Mouse (Mus musculus): ENCODE results near the gene Hivep3.

Gene Hivep3

DNA sequence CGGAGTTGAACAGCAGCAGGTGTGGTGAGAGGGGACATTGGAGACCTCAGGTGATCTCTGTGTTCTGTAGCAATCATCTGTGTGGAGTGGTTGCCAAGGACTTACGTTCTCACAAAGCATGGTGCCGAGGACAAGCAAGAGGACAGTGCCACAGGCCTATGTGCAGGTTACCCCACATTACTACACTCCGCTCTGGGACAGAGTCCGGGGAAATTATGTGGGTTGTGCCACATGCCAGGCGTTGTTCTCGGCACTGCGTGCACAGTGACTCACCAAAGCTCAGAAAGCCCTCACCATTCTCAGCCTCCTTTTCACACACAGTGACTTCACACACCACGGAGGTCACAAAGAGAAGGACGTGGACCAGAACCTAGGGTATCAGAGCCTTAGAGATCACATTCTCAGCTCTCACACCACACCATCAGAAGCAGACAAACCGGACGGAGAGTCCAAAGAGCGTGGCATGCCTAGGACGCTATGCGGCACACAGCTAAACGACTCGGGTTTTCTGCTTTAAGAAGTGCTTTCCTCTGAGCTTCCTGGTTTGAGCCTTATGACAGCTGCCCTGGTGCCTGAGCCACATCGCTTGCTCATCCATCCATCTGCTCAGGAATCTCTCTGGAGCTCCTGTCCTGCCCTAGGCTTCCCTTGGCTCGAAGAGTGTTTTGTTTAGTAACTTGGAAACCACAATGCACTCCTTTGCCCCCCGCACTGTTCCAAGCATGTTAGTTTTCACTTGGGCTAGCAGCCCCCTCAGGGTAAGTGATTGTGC lies 330.0 kb downstream of the Hivep3 start:
- DNase-seq: no peak

- no peak for DNase-seq
Measured at GRCm38 (mm10) chr4:120064696-120065095, 331.1 kb downstream of the Hivep3 start, which contains the start of gene AL607142.1. Gene AL607142.1 (plus strand): TSS chr4:120064996.

- no peak for DNase-seq
Measured at GRCm38 (mm10) chr4:120066841-120067591, 333.4 kb downstream of the Hivep3 start.

DNA sequence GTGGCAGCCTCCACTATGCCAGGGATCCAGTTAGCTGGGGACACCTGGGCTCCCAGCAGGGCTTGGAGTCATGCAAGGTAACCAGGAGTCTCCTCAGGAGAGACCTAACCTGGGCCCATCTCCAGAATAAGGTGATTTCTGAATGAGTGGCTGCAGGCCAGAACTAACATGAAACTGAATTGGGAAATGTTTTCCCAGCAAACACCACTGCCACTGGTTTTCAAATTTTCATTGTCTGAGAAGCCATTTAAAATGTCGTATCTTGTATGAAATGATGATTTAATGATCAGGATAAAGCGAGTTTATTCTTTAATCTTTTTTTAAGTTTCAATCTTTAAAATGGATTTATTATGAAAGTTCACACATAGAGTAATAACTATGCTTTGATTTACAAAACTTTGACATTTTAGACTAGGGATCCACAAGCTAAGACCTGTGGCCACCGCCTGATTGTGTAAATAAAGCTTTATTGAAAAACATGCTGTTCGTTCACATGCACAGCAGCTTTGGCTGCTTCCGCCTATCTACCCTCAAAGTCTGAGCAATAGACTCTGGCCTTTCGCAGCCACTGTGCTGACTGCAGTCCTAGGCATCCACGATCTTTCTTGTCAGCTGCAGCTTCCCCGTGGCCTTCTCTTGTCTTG lies 334.1 kb downstream of the Hivep3 start:
- no peak for DNase-seq

- no peak for DNase-seq
Measured at GRCm38 (mm10) chr4:120068883-120069581, 335.4 kb downstream of the Hivep3 start.

DNA sequence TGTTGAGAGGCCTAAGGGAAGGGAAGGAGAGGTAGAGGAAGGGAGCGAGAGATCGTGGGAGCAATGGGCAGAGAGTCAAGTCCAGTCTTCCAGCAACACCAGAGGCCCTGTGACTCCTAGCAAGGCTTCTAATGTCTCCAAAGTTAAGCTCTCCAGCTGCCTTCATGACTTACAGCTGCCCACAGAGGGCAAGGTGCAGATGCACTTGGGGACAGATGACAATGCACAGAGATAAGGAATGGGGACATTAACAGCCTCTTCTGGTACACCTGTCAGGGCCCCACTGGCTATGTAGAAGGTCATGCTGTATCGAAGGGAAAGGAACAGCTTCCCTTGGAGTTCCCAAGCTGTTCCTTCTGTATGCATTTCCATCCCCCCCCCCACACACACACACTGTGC lies 336.0 kb downstream of the Hivep3 start:
- no peak for DNase-seq

DNA sequence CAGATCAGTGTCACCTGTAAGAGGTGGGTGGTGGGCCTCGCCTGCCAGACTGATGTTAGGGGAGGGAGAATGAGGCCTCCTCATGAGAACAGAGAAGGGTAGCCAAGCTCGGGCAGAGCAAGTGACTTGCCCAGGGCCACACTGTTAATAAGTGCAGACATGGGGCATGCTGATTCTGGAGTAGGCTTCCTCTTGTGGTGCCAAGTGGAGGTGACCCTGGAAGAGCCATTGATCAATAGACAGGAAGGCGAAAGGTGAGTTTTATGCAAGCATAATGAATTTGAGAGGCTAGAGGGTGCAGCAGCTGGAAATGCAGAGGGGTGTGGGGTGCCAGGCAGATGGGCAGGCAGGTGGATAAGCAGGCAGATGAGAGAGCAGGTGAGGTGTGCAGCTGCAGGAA lies 337.8 kb downstream of the Hivep3 start:
- no peak for DNase-seq

GRCm38 (mm10) chr4:120071842-120072507 lies 338.4 kb downstream of the Hivep3 start:
- no peak for DNase-seq

DNA sequence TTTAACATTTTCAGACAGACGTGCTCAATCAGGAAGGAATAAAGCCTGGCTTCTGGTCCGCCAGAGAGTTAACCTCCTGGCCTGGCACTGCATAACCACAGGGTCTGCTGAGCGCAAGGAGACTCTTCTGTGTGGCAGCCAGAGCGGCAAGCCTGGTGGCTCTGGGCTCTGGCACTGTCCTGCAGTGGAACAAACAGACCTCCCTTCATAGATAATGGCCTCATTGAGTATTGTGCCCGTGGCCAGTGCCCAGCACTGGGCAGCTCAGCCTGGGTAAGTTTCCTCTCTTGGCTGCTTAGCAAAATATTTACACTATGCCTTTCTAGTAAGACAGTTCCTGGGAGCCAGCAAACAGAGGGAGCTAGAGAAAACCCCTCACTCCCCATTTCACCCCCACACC lies 340.5 kb downstream of the Hivep3 start:
- no peak for DNase-seq

DNA sequence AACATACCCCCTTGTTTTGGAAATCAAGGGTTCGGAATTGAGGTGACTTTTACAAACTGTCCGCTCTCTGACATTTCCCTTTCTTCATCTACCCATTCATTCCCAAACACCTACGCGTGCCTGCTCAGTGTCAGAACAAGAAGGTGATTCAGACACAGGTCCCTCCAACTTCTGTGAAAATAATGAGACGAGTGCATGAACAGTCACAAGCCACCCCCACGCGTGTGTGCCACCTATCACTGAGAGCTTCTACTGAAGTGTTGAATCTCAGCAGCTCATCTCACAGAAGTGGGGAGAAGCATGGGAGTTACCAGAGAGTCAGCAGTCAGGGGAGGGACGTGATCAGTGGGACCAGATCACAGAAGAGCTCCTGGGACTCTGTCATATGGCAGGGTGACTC lies 343.7 kb downstream of the Hivep3 start:
- no peak for DNase-seq

DNA sequence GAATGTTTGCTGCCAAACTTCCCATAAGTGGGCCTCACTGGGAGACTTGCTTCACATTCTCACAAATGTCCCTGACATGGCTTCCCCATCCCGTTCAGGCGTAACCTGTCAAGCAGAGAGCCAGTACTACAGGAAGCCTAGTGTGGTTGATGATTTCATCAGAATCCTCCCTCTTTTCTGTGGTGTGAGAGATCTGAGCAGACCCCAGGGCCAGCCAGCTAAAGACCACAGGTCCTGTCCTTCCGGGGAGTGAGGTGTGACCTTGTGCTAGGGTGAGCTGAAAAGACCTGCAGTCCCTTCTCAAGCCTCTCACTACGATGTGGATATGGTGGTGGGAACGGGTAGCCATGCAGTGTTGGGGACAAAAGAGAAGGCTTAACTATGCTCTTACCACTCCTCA lies 348.9 kb downstream of the Hivep3 start:
- DNase-seq: no peak

GRCm38 (mm10) chr4:120083700-120084099 lies 350.1 kb downstream of the Hivep3 start:
- DNase-seq: no peak

GRCm38 (mm10) chr4:120089536-120089935 lies 356.0 kb downstream of the Hivep3 start:
- peak; percentile 80 for DNase-seq

DNA sequence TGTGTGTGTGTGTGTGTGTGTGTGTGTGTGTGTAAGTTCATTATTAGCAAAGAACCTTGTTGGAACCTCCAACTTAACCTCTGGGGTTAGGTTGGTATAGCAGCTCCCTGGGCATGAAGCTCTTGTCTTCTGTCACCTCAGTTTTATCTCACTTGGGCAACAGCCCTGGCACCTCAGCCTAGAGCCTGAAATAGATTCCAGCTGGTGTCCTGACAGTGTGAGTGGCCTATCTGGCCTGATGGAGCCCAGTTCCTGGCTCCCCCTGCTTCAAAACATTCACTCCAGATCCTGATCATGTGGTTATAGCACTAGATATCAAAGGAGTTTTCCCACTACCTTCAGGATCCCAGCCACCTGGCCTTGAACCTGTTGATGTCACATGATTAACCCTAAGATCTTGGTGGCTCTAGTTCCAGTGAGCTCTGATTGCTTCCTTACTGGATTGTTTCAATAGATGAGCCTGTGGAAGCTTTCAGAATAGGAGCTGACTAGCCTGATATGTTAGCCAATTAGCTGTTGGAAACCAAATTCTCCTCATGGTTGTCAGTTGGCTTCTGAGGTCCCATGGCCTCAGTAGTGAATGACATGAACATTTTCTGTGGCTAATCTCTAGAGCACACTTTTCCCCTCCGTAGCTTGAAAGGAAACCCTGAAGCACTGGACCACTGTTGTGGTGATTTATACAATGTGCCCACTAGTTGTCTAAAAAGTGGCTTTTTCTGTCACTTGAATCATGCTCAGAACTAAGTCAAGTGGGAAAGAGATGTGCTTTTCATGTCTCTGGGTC lies 358.6 kb downstream of the Hivep3 start:
- peak; percentile 27 for DNase-seq

DNA sequence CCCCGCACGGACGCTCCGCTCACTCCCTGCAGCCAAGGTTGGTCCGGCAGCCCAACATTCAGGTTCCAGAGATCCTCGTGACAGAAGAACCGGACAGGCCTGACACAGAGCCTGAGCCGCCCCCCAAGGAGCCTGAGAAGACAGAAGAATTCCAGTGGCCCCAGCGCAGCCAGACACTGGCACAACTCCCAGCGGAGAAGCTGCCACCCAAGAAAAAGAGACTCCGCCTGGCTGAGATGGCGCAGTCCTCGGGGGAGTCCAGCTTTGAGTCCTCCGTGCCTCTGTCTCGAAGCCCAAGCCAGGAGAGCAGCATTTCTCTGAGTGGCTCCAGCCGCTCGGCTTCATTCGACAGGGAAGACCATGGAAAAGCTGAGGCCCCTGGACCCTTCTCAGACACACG lies 363.4 kb downstream of the Hivep3 start:
- no peak for DNase-seq

DNA sequence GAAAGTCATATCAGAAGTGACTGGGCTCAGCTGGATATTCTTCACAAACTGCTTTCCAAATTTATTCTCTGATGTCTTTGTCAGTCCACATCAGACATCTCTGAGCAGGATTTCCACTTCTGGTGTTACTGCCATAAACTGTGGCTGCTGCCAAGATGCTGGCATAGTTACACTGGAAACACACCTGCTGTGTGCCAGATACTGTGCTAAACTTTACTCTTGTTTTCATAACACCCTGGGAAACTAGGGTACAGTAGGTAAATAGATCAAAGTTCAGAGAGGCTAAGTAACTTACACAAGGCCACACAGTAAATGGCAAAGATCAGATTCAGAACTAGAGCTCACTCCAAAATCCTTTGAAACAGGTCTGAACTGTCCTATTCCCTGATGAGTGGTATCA lies 367.6 kb downstream of the Hivep3 start:
- no peak for DNase-seq

DNA sequence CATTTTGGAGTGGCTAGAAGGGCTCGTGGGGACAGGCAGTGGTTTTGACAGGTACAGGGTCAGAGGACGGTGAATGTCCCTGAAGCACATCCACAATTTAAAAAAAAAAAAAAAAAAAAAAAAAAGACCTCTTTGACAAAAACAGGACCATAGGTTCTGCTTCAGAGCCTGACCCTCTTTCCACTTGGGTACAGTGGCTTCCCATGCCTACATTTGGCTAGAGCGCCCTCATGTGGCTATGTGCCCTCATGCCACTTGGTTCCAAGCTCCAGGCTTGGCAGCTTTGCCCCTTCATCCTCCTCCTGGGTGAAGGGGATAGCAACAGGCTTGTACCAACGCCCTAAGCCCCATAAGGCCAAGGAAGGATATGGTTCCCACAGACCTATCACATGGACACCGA lies 371.0 kb downstream of the Hivep3 start:
- DNase-seq: peak; percentile 67

- no peak for DNase-seq
Measured at GRCm38 (mm10) chr4:120106362-120106761, 372.8 kb downstream of the Hivep3 start.

GRCm38 (mm10) chr4:120107787-120108186 lies 374.2 kb downstream of the Hivep3 start:
- DNase-seq: no peak

GRCm38 (mm10) chr4:120115516-120115915 lies 381.9 kb downstream of the Hivep3 start:
- no peak for DNase-seq

DNA sequence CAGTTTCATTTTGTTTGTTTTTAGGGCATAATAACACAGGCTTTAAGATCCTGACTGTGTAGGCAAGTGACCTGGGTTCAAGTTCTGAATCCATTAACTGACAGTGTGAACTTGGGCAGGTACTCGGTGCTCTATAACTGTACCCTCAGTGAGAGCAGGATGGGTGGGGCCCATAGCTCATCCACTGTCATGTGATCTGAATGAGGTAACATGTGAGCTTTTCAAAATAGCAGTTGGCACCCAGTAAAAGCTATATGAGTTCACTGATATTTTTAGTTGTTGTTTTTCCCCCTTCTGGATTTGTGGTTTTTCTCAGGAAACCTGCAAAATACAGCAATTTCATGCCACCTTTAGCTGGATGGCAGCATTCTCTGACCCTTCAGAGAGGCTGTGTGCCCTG lies 382.7 kb downstream of the Hivep3 start:
- DNase-seq: no peak

DNA sequence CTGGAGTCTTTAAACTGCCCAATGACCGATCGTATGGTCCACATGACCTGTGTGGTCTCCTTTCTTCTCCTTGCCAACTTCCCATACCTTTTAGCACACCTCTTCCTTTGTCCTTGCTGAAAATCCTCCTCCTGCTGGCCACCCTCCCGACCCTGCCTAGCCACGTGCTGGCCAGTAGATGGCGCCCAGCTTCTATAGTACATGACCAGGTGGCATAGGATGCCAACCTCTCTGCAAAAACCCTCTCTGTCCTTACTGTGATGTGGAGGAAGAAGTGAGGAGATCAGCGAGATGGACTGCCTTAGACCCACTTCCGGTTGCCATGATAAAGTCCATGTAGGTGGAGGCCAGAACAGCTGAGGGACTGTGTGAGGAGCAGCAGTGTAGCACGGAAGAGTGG lies 386.7 kb downstream of the Hivep3 start:
- DNase-seq: peak; percentile 75

Data from cerebellum, adult 11 months (tissue).